Mouse (Mus musculus) cerebellum, adult 11-12 months (tissue): Measurements from ENCODE around the gene Sufu.

Source experiments
- DNase-seq: peaks from one replicate; pipeline ENCODE4 v3.0.0; 2022

Sufu gene

GRCm38 (mm10) chr19:46533066-46533465 lies 136.4 kb downstream of the Sufu start:
- DNase-seq = no peak

GRCm38 (mm10) chr19:46533525-46533924 lies 136.8 kb downstream of the Sufu start:
- DNase-seq = no peak

- no peak for DNase-seq
These were observed 137.9 kb downstream of the Sufu start for GRCm38 (mm10) chr19:46534542-46535098.

GRCm38 (mm10) chr19:46537357-46537756 lies 140.7 kb downstream of the Sufu start:
- DNase-seq = no peak

GRCm38 (mm10) chr19:46538213-46538612 lies 141.5 kb downstream of the Sufu start:
- DNase-seq = no peak
